Mouse (Mus musculus) cerebellum, adult 9-10 months (tissue): ENCODE measurements at regions not wholly inside any gene's neighbourhood (a gene's known extent, or its start where the extent isn't known, plus 50 kb on each side); places are given as distances from the start of the nearest gene placed in this dataset.
A peak's percentile ranks its signal among the peaks of the same experiment; 100 is the strongest.

Experiments used
- DNase-seq: peaks from one replicate; pipeline ENCODE4 v3.0.0; 2022

DNA sequence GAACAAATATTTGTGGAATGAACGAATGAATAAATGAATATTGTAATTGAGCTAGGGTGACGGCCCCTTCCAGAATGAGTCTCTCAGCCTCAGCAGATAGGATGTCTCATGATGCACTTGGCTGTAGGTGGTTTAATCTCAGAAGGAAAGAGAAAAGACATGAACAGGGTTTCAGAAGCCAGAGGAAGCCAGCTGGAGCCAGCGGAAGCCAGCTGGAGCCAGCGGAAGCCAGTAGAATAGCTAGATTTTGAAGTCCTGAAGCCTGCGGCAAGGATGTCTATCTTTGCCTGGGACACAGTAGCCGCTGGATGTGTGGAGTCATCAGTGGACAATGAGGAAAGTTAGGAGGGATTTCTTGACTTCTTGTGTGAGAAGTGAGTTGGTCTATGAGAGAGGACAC, 188.3 kb upstream of the Ppp2r3a start:
- DNase-seq, result no peak

DNA sequence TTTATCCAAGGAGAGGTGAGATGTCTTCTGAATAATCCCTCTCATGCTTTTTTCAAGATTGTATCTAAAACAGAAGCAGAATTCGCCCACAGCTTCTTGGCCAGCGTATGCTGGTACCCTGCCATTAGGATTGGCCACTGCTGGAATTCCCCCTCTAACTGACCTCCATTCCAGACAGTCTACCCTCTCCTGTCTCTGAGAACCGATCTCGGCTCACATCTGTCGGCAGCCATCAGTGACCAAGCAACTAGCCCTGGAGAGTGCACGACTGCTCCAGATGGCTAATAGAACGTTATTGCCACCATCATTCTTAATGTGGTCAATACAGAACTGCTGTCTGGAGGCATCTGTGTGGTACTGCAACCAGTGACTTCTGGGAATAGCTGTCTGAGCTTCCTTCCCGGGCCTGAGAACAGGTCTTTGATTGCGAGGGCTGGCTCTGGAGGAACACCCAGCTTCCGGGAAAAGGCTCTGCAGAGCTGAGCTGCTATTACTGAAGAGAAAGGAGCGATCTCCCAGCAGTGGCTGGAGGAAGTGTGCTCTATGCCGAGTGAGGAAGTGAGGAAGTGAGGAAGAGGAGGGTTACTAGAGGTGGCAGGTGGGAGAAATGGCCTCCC, 187.1 kb upstream of the Ppp2r3a start:
- DNase-seq, result no peak

DNA sequence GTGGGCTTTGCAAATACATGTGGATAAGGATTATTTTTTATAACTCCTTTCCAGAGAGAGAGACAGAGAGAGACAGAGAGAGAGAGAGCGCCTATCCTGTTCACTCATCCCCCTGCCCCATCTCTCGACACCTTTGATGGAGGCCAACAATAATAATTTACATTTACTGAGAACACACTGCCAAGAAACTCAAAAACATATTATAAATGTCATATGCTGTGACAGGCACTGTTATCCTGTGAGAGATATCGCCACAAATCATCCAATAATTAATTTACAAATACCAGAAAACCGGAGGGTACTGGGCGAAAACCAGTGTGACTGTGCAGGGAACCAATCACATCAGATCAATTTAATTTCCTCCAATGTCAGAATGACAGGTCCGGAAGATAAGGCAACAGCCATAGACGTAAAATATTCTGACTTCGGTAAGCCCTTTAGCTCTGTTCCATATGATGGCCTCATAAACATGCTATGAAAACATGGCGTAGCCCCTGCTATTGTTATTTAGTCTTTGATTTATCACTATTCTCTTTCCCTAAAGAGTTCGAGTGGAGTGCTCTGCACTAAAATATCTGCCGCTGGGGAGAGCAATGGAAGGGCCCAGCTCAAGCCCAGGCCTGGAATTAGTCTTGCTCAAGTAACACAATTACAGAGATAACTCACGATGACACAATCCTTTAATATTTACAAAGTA, 173.5 kb upstream of the Ppp2r3a start:
- no peak for DNase-seq

DNA sequence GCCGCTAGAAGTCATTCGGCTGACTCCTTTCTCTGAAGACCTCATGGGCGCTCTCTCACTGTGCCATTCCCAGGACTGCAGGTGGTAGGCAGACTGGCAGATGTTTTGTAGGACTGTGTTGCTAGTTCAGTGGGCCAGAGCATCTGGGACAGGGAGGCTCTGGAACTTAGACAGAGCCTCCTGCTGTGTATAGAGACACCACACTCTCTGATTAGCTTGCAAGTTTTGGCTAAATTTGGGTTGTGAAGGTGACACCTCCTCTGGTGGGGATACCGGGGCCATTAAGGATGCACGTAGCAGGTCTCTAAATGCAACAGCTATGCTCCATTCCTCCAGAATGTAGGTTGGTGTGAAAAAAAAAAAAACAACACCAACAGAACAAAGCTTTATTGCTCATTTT, 171.4 kb upstream of the Ppp2r3a start:
- DNase-seq, result no peak

DNA sequence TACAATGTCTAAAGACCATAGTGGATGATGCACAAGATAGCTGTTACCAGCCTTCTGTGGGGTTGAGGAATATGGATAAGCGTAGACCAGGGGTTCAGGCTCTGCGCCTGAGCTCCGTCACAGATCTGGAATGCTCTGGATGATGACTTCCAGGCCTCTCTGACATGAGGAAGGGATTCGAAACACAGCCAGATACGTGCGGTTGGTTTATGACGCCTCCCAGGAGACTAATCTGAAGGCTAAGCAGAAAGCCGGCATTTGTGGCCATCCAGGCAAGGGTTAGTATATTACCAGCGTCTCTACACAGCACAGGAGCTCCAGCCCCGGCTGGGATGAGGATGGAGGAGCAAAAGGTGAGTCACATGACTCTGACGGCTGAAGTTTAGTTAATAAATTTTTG, 170.4 kb upstream of the Ppp2r3a start:
- no peak for DNase-seq

DNA sequence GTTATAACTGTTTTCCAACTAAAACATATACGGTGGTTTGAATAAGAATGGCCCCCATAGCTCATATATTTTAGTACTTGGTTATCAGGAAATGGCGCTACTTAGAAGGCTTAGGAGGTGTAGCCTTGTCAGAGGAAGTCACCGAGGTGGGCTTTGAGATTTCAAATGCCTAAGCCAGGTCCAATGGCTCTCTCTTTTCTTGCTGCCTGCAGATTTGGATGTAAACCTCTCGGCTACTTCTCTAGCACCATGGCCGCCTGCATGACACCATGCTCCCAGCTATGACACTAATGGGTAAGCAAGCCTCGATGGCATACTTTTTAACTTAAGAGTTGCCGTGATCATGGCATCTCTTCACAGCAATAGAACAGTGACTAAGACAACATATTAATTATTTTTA, 169.5 kb upstream of the Ppp2r3a start:
- no peak for DNase-seq

DNA sequence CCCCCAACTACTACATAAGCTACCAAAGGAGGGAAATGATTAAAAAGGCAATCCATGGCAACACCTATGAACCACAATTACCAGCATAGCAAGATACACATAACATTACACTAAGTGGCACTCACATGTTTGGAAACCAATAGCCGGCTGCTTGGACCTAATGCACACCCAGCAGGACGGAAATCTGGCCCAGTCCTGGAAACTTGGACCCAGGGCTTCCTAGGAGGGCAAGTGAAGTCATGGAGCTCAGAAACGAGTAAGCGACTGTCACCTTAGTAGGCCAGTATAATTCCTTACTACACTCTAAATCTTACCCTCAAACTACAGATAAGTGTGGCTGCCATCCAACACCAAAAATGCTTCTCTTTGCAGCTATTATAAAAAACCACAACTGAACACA, 168.6 kb upstream of the Ppp2r3a start:
- no peak for DNase-seq

DNA sequence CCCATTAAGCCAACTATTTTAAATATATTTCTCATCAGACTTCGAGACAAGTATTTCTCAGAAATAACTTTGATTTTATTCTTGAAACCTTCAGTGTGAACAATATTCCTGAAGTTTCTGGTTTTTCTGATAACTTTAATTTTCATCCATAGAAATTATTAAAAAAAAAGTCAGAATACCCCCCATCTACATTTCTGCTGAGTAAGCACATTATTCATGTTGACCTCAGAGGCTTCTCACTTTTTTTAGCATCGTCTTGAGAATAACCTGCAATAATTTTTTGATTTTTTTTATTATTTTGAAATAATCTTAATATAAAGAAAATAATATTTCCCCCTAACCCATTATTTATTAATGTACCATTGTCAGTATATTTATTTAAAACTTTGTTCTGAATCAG, 166.1 kb upstream of the Ppp2r3a start:
- DNase-seq, result no peak

DNA sequence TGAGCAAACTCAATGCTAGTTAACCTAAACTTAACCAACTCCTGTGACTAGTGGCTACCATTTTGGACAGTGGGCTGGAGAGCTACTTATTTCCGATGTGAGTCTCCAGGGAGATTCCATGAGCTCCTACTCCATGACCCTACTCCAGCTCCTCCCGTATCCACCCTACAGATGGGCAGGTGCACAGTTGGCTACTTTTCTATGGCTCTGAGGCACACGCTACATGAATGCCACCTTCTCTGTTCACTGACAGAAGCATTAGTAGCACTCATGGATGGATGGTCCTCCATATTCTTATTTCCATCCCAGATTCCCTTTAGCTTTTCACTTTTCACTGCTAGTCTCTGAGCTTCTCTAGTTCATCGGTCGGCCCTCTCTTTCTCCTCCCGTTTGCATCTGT, 164.7 kb upstream of the Ppp2r3a start:
- no peak for DNase-seq

DNA sequence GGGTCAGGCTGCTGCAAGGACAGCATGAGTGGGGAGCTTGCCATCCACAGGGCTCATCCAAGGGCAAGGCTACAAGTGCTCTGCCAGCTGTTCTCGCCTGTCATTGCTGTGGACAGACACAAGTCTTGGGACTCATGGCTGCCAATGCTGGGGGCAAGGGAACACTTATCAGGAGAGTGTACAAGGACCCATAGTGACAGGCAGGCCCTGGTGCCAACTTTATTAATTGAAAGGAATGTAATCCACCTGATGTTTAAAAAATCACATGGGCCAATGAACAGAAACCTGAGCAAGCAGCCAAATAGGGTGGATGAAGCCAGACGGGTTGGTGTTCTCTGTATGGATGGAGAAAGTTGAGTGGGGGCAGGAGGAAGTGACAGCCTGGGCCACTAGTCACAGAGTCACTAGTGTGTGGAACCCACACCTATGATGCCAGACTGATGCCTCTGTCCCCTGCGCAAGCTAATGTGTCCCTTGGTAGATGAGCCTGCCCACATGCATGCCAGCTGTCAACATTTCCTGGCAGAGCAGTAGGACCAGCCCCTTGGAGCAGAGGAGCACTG, 161.6 kb upstream of the Ppp2r3a start:
- DNase-seq, result no peak

DNA sequence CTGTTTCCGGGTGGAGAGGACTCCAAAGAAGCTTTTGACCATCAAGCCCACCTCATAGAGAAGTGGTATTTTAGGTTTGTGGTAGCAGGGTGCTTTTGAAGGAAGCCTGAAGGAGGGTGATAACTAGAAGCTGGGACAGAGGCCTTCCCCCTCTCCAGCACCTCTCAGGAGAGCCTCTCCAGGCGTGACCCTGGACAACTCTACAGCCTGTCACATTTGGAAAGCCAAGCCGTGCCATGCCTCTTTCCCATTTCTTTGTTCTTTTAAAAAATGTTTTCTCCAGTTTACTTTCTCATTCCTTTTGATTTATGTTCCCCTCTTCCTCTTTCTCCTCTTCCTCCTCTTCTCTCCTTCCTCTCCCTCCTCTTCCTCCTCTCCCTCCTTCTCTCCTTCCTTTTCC, 160.4 kb upstream of the Ppp2r3a start:
- no peak for DNase-seq

DNA sequence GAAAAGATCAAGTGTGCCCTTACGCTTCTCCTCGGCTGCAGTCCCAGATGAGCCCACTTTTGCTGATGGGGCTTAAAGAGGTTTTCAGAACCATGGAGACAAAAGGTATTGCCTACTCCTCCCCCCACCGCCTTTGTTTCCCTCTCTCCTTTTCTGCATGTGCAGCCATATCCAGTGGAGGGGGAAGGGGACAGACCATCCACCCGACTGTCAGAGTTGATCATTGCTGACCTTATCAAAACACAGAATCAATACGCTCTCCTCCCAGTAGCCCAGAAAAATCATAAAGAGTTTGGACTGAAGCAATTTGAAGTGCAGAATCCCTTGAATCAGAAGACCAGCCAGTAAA, 159.9 kb upstream of the Ppp2r3a start:
- DNase-seq, result no peak

DNA sequence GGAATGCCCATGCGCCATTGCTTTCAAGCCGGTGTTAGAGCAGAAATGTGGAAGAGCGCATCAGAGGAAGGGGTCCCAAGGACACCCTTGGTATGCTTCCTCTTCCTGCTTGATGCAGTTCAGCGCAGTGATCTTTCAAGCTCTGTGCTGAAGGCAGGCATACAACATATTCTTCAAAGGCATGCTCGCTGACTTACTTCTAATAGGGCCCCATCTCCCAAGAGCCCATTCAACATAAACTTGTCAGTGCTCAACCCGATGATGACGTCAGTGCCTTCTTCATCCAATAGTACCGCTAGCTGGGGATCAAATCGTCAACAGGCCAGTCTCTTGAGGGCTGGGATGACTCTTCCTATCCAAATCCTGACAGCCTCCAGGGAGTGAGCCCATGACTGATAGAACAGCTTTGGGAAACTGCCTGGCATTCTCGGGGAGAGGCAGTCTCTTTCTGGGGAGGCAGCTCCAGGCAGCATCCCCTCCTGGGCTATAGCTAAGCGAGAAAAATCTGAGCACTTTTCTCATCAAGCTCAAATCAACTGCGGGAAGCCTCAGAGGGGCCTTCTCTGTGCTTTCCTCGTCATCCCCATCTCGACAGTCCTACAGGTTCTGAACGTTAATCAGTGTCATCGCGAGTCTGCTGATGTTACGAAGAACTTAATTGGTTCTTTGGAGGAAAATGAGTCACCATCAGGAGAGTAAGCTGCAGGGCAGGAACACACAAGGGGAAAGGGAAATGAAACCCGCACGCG, 159.4 kb upstream of the Ppp2r3a start:
- DNase-seq, result no peak

DNA sequence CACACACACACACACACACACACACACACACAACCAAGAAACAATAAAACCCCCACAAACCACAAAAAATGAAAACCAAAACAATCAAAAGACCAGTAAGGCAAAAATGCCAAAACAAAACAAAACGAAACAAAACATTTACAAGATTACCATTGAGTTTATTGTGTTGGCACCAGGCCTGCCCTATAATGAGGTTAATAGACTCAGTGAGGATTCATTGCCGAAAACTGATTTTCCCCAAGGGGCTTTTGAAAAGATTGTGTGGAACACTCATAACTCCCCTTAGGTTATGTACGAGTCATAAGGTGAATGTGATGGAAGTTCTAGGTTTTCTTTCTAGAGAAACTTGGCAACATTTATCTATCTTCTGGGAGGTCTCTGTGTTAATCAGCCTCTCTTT, 158.8 kb upstream of the Ppp2r3a start:
- no peak for DNase-seq

DNA sequence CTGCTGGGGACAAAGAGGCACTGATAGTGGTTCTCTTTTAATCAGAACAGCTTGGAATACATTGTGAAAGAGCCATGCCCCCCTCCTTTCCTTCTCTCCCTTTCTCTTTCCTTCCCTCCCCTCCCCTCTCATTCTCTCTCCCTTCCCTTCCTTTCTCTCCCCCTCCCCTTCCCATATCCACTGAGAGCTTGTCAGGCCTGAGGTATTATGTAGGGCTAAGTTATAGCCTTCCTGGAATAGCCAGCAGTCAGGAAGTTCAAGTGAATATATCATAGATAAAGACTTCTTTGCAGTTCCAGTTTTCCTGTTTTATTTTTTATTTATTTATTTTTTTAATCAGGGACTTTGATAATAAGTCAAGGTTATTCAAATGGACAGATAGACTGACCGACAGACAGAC, 156.5 kb upstream of the Ppp2r3a start:
- DNase-seq, result no peak

DNA sequence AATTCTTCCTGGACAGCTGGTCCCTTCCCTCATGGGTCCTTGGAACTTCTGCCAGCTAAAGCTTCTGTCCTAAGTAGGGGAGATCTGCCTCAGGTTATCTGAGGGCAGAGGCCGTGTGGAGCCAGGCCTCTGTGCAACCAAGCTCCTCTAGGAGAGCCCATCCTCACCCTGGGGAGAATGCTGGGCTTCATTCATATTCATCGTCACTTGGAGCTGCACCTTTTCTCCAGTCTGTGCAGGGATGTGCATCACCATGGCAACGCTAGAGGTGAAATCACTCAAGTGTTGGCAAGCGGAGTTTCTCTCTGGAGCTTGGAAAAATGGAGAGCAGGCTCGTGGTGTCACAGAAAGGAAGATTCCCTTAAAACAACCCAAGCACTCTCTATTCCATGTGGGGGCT, 155.5 kb upstream of the Ppp2r3a start:
- DNase-seq, result peak; percentile 27

DNA sequence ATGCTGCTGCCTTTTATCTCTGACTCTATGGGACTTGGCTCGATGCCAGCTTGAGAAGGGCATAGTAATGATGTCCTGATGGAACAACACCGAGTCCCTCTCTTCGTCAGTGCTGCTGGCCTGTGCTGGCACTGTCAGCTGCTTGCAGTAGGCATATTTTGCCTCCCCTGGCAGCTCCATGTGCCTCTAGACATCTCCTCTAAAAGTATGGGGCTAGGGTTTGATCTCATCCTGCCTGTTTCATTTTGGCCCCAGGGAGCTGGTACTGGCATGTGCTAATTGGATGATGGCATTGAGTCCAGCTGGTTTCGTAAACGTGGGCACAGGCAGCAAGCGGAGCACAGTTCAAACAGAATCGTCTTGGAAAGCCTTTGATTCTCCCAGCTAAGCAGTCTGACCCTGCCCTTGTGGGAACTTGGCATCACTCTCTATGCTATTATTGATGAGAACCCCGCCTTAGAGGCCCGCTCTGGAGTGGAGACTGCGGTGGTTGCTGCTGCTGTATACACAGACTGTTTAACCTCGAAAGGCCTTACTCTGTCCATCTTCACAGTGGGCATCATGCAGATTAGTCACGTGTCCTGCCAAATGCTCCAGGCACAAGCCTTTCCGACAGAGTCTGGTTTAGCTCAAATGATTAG, 153.0 kb upstream of the Ppp2r3a start:
- peak; percentile 45 for DNase-seq

DNA sequence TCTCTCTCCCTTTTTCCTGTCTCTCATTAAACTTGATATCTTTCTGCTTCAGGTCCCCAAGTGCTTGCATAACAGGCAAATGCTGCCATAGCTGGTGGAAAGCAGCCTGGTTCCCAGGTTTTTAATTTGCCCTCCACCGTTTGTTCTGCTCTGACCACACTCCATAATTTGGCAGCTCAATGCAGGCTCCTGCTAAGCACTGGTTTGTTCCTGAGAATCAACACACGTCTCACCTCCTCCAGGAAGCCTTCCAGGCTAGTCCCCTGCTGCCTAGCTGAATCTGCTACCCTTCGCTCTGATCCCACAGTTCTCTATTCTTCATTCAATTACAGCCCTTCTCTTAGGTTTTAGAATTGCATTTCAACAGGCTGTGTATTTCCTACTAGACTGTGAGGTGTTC, 152.4 kb upstream of the Ppp2r3a start:
- no peak for DNase-seq

DNA sequence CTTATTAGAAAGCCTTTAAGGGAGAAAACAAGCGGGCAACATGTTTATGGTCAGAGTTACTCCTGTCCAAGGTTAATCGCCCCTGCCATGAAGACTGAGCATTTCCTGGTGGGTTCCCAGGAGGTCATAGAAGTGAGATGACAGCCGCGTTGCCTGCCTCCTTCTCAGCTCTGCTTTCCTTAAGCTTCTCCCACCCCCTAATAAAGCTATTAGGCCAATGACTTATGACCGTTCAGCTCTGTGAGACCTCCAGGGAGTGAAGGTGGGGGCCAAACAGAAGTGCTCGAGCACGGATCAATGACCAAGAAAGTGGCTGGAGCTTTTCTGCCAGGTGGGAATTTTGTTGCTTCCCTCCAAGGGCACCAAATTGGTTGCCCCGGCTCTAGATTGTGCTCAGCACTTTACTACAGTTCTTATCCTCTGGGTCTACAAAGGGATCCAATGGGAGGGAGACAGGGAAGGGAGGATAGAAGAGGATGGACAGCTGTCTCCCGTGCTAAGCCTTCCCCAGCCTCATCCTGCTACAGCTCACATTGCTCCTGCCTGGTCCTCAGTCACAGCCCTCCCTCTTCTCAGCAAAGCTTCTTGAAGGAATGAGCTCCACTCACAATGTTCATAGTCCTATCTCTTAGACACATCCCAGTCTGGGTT, 151.1 kb upstream of the Ppp2r3a start:
- DNase-seq, result no peak

DNA sequence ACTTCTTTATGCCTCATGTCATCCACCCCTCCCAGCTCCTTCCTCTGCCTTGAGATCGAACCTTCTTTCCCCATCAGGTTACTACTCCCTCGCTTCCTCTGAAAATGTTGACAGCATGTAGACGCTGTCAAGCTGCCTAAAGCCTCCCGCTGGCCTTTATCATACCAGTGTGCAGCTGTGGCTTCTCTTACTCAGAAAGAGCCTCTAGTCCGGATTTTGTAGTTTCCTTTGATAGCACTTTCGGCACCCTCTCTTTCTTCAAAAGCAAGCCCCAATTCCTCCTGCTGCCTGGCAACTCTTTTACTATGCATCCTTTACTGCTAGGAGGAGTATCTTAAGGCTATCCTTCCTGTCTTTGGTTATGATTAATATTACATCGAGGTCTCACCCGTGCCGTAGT, 149.8 kb upstream of the Ppp2r3a start:
- no peak for DNase-seq

DNA sequence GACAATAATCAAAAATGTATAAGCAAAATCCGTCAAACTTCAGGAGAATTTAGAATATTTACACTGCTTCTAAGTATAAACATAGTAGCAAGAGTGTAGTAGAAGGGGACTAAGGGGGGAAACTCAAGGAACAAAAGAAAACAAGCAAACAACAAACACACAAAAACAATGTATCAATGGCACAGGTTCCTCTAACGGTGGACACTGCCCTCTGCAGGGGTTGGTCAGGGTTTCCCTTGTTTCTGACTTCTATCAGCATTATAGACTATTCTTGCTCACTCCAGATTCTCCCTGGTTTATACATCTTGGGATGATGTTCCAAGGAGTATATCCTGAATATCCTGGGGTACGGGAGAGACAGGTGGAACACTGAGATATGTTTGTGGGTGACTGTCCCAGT, 147.3 kb upstream of the Ppp2r3a start:
- DNase-seq, result no peak

DNA sequence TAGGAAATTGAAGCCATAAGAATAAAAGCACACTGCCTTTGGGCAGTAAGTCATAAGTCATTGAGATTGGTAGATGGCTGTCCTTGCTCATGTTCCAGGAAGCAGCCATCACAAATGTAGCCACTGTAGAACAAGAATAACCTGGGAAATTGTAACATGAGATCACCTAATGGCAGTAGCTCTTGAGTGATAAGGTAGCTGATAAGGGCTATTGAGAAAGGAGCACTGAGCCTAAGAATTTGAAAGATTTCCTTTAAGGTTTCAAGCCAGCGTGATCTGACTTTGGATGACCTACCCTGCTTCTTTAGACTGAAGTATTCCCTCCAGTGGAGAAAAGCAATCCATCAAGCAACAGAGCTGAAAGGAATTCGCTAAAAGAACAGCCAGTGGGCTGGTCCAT, 117.8 kb upstream of the Ppp2r3a start:
- DNase-seq, result no peak

DNA sequence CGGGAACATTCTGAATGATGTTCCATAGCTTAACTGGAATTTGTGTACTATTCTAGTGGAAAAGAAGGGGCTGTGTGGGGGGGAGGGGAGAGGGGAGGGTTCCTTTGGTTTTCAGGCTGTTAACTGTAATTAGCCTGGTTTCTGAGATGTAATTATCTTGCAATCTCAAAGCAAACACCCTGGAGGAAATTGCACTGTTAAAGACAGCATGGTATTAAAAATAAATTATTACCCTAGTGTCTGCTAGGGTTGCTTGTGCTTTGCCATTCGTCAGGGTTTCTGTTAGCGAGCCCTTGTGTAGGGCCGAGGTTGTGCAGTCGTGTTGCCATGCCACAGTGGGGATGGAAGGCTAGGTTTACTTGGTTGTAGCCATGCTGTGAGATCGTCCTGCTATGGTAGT, 105.0 kb upstream of the Ppp2r3a start:
- no peak for DNase-seq
